Mouse (Mus musculus): ENCODE results near the gene E130218I03Rik. TPM values are rescaled to one million over a fixed set of nuclear protein-coding genes. Genes with fewer than 3 reads are reported as not detected.
"Not testable (repeated sequence)": the region's sequence is repeated elsewhere in the genome, so short reads cannot be mapped to it uniquely, and the experiment has no call there.

Gene E130218I03Rik
- total RNA-seq, 2 experiments from 2014 or later, result not detected

DNA sequence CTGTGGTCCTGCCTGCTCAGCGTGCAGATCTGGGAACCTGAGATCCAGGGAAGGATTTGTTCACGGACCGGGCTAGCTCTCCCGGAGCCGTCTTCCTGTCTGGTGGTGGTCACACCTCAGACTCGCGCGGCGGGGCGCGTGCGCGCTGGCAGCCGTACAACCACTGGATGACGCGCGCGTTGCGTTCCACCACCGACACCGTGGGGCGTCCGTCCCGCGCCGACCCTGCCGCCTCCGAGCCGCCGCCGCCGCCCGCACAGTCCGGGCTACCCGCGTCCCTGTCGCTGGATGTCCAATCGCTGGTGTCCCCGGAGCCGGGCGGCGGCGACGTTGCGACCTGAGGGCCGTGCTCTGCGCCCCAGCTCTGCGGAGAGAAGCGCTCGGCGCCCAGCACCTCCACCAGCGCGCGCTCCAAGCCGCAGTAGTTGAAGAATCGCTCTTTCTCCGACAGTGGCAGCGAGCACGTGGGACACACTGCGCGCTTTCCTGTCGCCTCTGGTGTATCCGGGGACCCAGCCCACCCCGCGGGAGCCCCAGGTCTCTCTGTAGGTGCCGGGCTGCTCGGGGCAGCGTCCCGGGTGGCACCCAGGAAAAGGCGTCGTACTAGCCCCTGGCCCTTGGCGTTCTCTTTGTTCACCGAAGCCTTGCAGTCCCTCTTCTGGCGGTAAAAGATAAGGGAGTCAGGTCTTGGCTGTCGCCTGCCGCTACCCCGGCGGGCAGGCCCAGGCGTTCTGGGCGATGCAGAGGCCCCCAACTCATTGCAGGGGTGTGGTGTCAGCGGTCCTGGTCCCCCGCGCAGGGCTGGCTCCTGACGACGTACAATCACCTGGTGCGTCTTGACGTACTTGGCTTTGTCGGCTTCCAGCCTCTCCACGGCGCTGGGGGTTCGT is 8.0 kb downstream of the E130218I03Rik start:
- DNase-seq (ENCODE audit: low spot score in 2 of 2), result no peak

- DNase-seq (ENCODE audit: low spot score in 2 of 2), result no peak
These were observed 8.9 kb downstream of the E130218I03Rik start for GRCm38 (mm10) chr4:134252131-134252910.

DNA sequence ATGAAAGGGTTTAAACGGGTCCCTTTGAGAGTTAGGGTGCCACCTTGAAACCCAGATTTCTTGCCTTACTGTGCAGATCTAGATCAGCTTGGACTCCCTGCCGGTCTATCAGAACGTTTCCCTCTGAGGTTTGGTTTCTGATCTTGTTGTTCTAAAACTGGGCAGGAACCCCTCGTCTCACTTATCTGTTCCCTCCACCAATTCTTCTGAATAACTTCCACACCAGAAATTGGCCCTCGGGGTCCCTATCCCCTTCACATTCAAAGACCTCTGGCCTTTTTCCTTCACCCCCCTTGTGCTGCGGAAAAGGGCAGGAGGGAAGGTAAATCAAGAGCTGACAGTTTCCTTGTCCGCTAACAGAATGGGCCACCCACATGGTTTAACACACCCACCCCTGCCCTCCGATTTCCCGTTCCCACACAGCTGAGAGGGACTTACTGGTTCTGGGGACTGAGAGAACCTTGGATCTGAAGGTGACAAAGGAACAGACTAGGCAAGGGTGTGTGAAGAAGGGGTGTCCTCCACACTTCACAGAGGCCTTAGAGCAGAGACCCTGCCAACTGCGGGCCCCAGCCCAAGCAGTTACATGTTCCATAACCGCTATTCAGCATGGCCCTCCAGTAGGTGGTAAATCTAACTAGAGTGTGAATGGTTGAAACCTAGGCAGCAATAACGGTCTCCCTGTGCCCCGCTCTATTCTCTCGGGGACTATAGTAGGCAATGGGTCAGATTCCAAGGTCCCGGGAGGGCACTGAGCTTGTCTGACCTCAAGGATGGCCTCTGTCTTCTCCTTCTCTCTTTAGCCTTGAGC is 9.7 kb downstream of the E130218I03Rik start:
- no peak for DNase-seq (ENCODE audit: low spot score in 2 of 2)

DNA sequence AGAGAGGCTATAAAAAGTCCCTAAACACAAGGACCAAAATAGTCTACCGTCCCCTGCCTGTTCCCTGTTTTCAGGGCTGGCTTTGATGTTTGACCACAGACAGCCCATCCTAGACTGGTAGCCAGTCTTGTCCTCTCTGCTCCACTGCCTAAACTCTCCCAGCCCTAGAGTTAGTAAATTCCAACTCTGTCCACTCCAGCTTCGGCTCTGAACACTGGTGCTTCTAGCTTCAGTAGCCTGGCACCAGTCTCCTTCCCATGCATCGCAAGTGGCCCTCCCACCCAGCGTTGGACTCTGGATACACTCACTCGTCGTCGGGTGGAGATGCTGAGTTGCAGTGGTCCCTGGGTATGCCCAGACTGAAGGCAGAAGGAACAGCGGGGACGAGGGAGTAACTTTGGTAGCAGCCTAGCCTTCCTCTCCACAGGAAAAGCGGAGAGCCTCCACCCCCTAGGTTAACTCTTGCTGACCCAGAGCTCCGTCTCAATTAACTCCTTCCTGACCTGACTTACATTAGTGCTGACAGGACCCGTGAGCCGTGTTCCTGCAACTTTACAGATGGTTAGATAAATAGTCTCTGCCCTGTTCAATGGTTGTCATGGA is 10.4 kb downstream of the E130218I03Rik start, which contains the start of gene Grrp1:
TSS of gene Grrp1 (minus strand) at position 385 of the 603 bp plus-strand sequence.
- no peak for DNase-seq (ENCODE audit: low spot score in 2 of 2)

- DNase-seq (ENCODE audit: low spot score in 2 of 2), result no peak
These were observed 11.4 kb downstream of the E130218I03Rik start for GRCm38 (mm10) chr4:134254835-134255234.

- no peak for DNase-seq (ENCODE audit: low spot score in 2 of 2)
These were observed 12.4 kb downstream of the E130218I03Rik start for GRCm38 (mm10) chr4:134255854-134256253.

DNA sequence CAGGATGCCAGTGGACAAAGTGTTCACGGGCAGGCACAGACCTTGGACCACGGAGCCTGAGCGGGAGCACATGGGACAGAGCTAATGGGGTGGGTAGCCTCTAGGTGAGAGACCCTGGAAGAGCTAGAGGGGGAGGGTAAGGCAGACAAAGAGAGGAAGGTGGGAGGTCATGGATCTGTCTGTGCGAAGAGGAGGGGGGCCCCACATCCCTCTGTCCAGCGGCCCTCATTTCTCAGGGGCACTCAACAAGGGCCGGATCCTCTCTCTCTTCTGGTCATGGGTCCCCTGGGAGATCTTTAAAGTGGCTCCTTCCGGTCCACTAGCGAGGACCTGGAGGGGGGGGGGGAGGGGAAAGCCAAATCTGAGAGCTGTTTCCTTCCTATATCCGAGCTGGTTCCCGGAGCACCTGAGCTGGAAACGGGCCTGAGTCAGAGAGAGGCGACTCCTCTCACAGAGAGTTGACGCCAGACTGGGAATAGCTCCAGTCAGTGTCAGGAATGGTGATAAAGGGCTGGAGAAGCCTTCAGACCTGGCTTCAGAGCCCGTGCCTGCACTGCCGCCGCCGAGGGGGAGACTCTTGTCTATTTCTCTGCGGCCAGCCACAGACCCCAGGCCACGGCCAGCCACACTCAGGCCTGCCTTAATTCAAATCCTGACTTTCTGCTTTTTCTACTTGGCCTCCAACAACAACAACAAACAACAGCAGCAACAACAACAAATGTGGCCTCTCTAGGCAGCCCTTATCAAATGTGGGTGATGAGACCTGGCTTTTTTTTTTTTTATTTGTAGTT is 13.1 kb downstream of the E130218I03Rik start:
- no peak for DNase-seq (ENCODE audit: low spot score in 2 of 2)

DNA sequence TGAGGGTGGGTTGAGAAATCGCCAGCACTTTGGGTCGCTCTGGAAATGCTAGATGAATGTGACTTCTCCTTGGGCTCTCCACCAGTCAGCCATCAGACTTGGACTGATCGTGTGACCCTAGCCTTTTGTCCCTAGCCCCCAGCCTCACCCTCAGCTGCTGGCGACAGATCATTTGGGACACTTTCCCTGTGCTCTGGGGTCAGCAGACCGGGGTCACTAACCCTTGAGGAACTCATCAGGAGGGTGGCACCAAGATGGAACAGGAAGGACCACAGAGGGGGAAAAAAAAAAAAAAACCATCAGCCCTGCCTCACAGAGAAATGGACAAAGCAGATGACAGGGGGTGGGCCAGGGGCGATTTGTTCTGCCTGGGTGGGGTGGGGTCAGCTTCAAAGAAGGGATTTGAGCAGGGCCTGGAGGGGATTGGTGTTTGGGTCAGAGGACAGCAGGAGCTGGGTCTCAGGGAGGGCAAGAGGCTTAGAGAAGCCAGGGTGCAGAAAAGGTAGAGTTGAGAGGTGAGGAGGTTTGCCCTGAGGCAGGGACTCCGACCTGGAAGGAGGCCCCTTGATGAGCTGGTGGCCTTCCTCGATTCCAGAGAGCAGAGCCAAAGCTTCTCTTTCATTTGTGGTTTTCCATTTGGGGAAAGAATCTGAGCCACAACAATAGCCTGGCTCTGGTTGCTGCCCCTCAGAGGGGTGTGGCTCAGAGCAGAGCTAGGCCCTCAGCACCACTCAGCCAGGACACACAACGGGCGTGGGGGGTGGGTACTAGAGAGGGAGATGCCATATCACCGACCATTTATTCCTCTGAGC is 13.9 kb downstream of the E130218I03Rik start:
- DNase-seq (ENCODE audit: low spot score in 2 of 2), result no peak

DNA sequence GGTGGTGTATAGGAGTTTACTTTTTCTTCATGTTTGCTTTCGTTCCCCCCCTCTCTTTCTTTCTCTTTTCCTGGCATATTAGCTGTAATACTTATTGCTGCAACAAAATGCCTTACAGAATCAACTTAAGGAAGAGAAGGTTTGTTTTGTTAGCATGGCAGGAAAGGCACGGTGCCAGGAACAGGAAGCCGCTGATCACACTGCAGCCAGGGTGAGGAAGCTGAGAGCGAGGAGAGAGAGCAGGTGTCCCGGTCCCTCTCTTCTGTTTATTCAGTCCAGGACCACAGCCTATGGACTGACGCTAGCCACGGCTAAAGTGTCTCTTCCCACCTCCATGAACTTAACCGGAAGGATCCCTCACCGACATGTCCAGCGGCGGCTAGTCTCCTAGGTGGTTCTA is 14.9 kb downstream of the E130218I03Rik start:
- DNase-seq (ENCODE audit: low spot score in 2 of 2), result no peak

- peak; percentile 70 to 75 for DNase-seq (ENCODE audit: low spot score in 2 of 2)
These were observed 19.7 kb downstream of the E130218I03Rik start for GRCm38 (mm10) chr4:134263191-134263590.

DNA sequence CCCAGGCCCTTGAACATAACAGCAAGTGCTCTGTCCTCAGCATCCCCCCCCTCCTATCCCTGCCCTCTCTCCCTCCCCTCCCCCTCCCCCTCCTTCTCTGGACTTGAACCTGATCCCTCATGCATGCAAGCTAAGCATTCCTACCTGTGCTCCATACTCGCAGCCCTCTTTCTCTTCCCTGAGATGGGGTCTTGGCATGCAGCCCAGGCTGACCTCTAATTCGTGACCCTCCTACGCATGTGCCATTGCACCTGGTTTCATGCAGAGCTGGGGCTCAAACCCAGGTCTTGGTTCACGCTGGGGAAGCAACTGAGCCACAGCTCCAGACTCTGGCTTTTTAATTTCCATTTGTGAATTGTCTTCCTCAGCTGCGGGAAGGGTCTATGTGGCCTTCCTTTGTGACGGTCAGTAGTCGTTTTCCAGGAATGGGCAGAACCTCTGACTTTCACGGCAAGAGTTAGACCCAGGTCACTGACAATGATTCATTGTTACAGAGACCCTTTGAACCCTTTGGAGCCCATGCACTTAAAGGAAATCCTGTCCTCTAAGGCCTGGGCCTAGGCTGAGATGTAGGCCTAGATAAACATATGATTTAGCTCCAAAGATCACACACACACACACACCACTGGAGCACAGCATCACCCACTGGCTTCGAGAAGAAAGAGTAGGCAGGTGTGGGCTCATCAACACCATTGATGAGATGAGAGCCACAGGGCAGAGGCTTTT is 22.6 kb downstream of the E130218I03Rik start:
- DNase-seq (ENCODE audit: low spot score in 2 of 2), result no peak

- DNase-seq (ENCODE audit: low spot score in 2 of 2), result no peak
These were observed 24.7 kb downstream of the E130218I03Rik start for GRCm38 (mm10) chr4:134268102-134268655.

- not testable (repeated sequence) for DNase-seq (ENCODE audit: low spot score in 2 of 2)
These were observed 26.2 kb downstream of the E130218I03Rik start for GRCm38 (mm10) chr4:134269622-134270021.

DNA sequence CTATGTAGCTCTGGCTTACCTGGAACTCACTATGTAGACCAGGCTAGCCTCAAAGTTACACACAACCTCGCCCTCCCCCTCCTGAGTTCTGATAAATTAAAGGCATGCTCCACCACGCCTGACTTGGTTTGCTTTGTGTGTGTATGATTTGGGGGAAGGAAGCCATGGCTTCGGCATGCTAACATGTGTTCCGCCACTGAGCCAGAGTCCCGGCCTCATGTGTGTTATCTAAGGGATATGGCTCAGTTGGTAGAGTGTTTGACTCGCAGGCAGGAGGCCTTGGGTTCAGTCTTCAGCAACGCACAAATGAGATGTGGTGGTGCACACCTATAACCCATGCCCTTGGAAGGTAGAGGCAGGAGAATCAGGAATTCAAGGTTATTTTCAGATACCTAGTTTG is 28.5 kb downstream of the E130218I03Rik start:
- DNase-seq (ENCODE audit: low spot score in 2 of 2), result no peak

- no peak for DNase-seq (ENCODE audit: low spot score in 2 of 2)
These were observed 29.4 kb downstream of the E130218I03Rik start for GRCm38 (mm10) chr4:134272731-134273416.

DNA sequence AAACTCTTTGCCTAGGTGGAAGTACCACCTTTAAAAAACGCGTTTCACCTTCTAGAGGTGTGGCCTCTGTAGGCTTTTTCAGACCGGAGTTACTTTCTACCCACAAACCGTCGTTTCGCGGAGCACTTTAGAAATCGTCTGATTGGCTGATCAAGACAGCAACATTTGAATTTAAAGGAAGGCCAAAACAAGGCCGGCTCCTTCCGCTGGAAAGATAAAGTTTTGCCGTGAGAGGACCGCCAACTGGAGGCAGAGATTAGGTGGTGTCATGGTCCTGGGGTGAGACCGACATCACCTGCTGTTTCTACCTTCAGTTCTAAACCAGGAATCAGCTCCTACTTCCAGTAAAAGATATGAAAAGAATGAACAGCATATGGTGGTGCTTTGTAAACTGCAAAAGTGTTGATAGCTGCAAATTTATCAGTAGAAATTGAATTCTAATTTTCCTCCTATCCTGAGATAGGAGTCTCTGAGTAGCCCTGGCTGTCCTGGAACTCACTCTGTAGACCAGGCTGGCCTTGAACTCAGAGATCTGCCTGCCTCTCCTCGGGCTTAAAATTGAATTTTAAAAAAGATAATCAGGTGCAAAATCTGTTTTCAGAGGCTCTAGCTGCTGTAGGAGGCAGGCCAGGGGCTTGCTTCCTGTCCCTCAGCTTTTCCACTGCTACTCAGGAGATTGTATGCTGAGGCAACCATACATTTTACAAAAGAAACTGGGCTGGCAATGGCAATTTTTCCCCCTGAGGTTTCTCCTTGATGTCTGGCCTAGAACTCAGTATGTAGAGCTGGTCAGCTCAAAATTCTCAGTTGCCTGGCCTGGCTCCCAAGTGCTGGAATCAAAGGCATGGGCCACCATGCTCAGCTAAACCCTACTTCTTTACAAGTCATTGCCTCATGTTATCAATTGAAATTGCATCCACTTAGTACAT is 30.2 kb downstream of the E130218I03Rik start:
- no peak for DNase-seq (ENCODE audit: low spot score in 2 of 2)

Data from adrenal gland, adult 18-20 months (tissue).